Mouse (Mus musculus) adrenal gland (tissue): ENCODE measurements around the gene Oxct2b.
"Not testable (repeated sequence)": the region's sequence is repeated elsewhere in the genome, so short reads cannot be mapped to it uniquely, and the experiment has no call there.

Source experiments
- intact Hi-C: fragments of 180-260 bp; cut with DNase I; formaldehyde crosslinking; loops from one replicate; pipeline ENCODE4 v1.15.1; 2025
- long read RNA-seq, 2 experiments: library from polyadenylated mRNA; unstranded; transcript quantifications; one replicate each; pipeline ENCODE4 v2.0.0; 2020; ENCODE audit warnings: borderline replicate concordance in 1 of 2; ENCODE audit not compliant: insufficient replicate concordance in 1 of 2

Oxct2b gene
- long read RNA-seq, experiment 1: 0 reads
- long read RNA-seq, experiment 2: 0 reads

GRCm38 (mm10) chr4:123116011-123116410, at the start of gene Oxct2b:
TSS of gene Oxct2b (plus strand) at chr4:123116266.
- intact Hi-C loops: no loop called here

DNA sequence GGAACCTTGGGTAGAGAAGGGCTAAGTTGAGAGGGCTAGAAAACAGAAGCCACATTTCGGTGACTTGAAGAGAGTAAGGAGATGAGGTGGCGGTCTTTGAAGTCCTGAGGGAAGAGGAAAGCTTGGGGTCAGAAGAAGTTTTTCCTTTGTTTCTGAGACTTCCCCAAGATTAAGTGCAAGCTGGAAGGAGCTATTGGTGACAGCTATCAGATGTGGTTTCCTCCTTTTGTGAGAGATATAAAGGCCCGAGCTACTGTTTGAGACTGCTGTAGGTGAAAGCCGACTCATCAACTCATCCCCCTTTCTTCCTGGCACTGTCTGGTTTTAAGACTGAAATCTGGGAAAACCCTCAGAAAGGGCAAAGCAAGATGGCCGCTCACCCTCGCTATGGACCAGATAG, 47.4 kb upstream of the Oxct2b start:
- intact Hi-C loops: no loop called here

DNA sequence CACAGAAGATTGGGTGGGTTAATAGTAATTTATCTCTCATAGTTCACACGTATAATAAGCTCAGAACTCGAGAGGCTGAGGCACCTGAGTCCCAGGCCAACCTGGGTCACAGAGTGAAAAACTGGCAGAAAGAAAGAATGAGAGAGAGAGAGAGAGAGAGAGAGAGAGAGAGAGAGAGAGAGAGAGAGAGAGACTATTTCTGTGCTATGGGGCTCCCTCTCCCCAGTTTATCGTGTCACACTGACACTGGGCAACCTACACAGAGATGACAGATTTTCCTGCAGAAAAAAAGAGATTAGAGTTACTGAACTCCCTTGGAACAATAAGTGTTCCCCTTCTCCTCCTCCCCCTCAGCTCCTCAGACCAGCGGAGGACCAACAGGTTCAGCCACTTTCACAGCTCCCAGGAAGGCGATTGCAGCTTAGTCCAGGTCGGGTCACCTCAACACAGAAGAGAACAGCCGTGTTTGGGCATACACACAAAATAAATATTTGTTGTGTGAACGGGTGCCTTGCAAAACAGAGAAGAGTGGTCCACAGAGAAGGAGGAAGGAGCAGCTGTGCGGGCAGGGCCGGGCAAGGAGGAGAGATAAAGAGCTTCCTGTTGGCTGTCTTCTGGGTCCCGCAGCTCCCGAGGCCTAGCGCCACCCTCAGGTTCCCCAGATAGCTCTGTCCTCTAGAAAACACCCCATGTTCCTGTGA, 44.6 kb upstream of the Oxct2b start:
- intact Hi-C loops: no loop called here

- intact Hi-C loops: no loop called here
These were observed 39.1 kb upstream of the Oxct2b start for GRCm38 (mm10) chr4:123076928-123077327.

- intact Hi-C loops: no loop called here
These were observed 37.8 kb upstream of the Oxct2b start for GRCm38 (mm10) chr4:123078231-123078630.

DNA sequence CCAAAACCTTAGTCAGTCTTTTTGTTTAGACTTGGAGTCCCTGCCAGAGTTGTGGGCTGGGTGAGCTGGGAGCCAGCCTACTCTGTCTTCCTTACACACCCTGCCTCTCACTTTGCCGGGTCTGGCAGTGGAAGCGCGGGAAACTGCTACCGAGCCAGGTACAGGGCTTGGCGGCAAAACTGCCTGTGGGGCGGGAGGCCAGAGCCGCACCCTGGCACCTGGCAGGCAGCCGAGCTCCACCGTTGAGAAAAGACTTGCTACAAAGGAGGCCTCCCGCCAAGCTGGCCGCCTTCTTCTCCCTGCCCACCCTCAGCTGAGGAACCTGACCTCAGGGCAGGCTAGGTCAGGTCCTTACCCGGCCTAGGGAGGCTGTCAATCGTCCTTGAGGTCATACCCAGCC, 35.3 kb upstream of the Oxct2b start:
- intact Hi-C loops: loop anchor here (5.0 kb wide), 1 partner anchor 173 kb away; no protein-coding TSS in a partner anchor

- intact Hi-C loops: loop anchor here (2.0 to 5.0 kb wide), 2 partner anchors 88 to 175 kb away; partner anchors contain the start of gene Mycl
These were observed 33.5 kb upstream of the Oxct2b start for GRCm38 (mm10) chr4:123082283-123083163.

DNA sequence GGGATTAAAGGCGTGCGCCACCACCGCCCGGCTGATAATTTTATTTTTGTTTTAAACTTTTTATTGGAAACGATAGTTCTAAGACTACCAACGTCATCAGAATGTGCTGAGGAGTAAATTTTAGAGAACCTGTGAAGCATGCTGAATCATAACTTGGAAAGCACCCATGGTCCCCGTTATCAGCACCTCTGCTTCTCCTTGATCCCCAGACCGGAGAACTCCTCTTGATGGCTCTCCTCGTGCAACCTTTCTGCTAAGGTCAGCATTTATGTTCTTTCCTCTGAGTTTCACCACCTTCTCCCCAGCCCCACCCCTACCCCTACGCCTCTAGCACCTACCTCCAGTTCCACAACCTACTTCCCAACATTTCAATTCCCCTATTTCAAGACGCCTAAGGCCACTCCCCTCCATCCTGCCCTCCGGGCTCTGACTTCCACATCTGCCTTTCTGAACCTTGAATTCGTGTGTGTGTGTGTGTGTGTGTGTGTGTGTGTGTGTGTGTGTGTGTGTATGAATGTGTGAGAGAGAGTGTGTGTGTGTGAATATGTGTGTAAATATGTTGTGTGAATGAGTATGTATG, 32.7 kb upstream of the Oxct2b start:
- intact Hi-C loops: loop anchor here (2.0 to 5.0 kb wide), 2 partner anchors 89 to 176 kb away; partner anchors contain the start of gene Mycl

DNA sequence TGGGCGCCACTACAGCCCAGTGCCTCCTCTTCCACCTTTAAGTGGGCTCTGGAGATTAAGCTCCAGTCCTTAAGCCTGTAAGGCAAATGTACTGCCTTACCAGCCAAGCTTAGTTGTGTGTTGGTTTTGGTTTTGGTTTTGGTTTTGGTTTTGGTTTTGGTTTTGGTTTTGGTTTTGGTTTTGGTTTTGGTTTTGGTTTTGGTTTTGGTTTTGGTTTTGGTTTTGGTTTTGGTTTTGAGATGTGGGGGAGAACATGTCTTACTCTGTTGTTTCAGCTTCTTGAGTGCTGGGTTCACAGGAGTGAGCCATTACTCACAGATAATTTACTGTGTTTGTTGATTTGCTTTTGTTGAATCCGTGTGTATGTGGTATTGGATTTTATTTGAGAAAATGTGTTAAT, 30.8 kb upstream of the Oxct2b start:
- intact Hi-C loops: loop anchor here (5.0 kb wide), 1 partner anchor 143 kb away; no protein-coding TSS in a partner anchor

DNA sequence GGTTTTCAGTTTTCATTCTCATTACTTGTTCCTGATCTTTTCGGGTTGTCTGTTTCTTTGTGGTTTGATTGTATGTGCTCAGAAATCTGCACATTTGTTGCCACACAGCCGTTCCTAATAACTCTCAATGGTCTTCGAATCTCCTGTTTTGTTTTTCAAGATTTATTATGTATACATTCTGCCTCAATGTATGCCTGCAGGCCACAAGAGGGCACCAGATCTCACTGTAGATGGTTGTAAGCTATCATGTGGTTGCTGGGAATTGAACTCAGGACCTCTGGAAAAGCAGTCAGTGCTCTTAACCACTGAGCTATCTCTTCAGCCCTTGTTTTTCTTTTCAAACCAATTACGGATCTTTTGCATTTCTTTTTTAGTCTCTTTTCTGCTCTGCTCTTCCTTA, 29.7 kb upstream of the Oxct2b start:
- intact Hi-C loops: loop anchor here (5.0 kb wide), 1 partner anchor 144 kb away; no protein-coding TSS in a partner anchor

DNA sequence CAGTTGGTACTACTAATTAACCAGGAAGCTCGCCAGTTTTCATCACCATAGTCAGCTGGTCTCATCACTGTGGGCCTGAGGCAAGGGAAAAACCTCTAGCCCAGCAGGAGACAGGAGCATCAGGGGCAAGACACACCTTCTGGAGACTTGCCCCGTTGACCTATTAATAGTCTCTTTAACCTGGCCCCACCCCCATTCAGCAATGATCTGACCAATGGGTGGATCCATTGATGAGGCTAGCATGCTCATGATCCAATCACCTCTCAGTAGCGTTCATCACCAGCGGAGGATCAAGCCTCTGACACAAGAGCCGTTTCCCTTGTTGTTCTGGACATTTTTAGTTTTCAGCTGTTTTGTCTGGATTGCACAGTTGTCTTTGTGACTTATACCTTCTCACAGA, 23.4 kb upstream of the Oxct2b start:
- intact Hi-C loops: no loop called here

DNA sequence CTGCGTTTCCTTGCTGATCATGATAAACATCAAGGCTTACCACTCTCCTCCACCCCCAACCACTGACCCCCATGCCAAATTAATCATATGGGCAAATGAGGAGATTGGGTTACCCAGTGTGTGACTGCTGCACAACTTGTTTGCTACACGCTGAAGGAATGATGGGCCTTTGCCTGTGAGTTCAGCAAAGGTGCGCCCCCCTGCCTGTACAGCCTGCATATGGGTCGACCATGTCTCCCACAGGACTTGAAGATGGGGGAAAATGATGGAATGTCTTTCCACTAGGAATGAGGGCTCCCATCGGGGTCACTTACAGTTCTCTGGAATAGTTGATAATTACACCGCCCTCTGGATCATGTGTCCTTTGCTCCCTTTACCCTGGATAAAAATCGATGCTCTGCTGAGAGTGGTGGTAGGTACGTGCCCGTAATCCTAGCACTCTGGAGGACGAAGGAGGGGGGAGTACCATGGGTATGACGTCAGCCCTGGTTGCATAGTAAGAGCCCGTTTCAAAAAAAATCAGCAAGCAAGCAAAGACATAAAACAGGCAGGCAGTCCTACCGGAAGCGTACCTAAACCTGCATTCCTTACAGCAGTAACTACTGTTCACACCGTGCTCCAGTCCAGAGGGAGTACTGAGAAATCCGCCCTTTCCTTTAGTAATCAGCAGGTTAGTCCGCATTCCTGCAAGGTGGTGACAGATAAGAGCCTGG, 22.8 kb upstream of the Oxct2b start:
- intact Hi-C loops: no loop called here

GRCm38 (mm10) chr4:123093869-123094268, 22.2 kb upstream of the Oxct2b start:
- intact Hi-C loops: no loop called here

DNA sequence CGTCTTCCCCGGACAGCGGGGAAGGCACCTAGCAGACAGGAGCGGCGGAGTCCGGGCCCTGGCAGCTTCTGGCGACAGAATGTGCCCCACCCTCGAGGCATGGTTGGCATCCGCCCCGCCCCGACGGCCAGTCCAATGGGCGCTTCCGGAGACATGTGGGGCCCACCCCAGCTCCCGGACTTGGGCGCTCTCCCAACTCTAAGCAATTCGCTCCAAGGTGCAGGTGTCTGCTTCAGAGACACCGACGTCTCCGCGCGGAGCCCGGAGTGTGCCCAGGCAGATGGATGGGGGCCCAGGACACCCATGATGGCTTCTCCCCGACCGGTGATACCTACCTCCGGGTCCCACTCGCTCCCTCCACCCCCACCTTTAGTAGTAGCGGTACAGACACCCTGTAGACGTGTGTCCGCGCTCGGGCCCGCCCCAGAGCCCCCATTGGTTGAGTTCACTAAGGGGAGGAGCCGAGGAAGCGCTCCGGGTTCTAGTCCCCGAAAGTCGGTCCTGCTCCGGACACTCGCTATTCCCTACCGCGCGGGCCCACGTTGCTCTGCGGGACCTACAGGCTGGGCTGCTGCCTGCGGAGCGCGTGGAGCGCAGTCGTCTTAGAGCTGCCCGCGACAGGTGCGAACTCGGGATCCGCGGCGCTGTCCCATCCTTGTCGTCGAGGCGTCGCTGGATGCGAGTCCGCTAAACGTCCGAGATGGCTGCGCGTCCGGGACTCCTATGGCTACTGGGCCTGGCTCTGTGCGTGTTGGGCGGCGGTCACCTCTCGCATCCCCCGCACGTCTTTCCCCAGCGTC, 11.2 kb upstream of the Oxct2b start, which contains the start of gene Bmp8b:
TSS of gene Bmp8b (plus strand) at position 515 of the 800 bp plus-strand sequence.
- intact Hi-C loops: no loop called here

DNA sequence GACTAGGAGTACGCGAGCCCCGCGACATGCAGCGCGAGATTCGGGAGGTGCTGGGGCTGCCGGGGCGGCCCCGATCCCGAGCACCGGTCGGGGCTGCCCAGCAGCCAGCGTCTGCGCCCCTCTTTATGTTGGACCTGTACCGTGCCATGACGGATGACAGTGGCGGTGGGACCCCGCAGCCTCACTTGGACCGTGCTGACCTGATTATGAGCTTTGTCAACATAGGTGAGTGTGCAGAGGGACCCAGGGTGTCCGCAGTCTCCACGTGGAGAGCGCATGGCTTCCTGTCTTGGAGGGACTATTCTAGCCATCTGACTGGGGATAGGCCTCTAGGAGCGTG, 10.6 kb upstream of the Oxct2b start:
- intact Hi-C loops: no loop called here

GRCm38 (mm10) chr4:123105929-123106328, 10.1 kb upstream of the Oxct2b start:
- intact Hi-C loops: not testable (repeated sequence)

- intact Hi-C loops: no loop called here
These were observed 9.2 kb upstream of the Oxct2b start for GRCm38 (mm10) chr4:123106864-123107263.

- intact Hi-C loops: no loop called here
These were observed 8.0 kb upstream of the Oxct2b start for GRCm38 (mm10) chr4:123108056-123108455.

- intact Hi-C loops: no loop called here
These were observed 5.3 kb upstream of the Oxct2b start for GRCm38 (mm10) chr4:123110751-123111150.

DNA sequence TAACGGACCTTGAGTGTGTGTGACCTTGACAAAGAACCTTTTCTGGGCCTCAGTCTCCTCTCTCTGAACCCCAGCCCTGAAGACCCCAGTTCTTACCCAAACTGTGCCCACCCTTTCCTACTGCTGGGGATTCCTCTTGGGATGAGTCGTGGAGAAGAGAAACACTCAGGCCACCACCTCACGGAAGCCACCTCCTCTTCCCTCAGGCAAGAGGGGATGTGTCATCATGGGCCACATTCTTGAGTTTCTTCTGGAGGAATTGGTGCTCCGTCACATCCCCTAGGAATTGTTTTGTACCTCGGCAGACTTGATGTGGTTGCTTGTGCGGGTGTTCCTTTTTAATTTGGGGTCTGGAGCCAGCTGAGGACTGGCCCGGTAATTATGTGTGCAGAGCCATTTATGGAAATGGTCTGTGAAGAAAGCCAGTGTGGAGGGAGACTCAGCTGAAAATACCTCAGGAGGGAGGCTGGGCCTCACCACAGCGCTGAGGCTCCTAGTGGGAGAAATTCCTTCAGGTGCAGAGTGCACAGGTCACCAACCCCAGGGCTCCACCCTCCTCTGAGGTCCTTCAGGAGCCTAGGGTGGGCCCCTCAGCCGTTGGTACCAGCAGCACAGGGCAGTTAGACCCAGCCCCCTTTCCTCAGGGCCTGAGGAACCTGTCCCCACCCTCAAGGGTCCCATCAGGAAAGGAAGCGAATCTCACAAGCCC, 4.6 kb upstream of the Oxct2b start:
- intact Hi-C loops: not testable (repeated sequence)
